Mouse (Mus musculus) kidney, embryonic 15.5 days (tissue): Measurements from ENCODE around the gene Nacc2. TPM values are rescaled to one million over a fixed set of nuclear protein-coding genes. Genes with fewer than 3 reads are reported as not detected.

Source experiments
- ATAC-seq: fragments of 200-750 bp; cut with Nextera tagmentation; replicated peaks from 2 replicates; pipeline ENCODE4 v1.8.0; 2017; ENCODE audit warnings: moderate TSS enrichment; ENCODE audit not compliant: low FRiP score
- H3K27ac ChIP-seq: fragments of 300-500 bp; sonication (generic); 2 replicates; pipeline ENCODE4 v1.5.1; 2015; ENCODE audit warnings: mild to moderate bottlenecking, inconsistent platforms
- H3K27me3 ChIP-seq: fragments of 300-500 bp; sonication (generic); 2 replicates; pipeline ENCODE4 v1.6.1; 2015; ENCODE audit warnings: inconsistent platforms
- H3K36me3 ChIP-seq: fragments of 300-500 bp; sonication (generic); 2 replicates; pipeline ENCODE4 v1.6.1; 2015; ENCODE audit warnings: inconsistent platforms
- H3K4me1 ChIP-seq: fragments of 300-500 bp; sonication (generic); 2 replicates; pipeline ENCODE4 v1.6.1; 2015; ENCODE audit warnings: inconsistent platforms
- H3K4me2 ChIP-seq: fragments of 300-500 bp; sonication (generic); 2 replicates; pipeline ENCODE4 v1.6.1; 2015; ENCODE audit warnings: moderate library complexity, mild to moderate bottlenecking, inconsistent platforms
- H3K4me3 ChIP-seq: fragments of 300-500 bp; sonication (generic); replicated peaks from 2 replicates; pipeline ENCODE4 v1.5.1; 2015; ENCODE audit warnings: mild to moderate bottlenecking, inconsistent platforms
- H3K9ac ChIP-seq: fragments of 300-500 bp; sonication (generic); 2 replicates; pipeline ENCODE4 v1.6.1; 2015; ENCODE audit warnings: mild to moderate bottlenecking, inconsistent platforms
- H3K9me3 ChIP-seq: fragments of 300-500 bp; sonication (generic); replicated peaks from 2 replicates; pipeline ENCODE4 v1.6.1; 2016; ENCODE audit warnings: inconsistent platforms
- WGBS: fragments of 180-500 bp; shearing (Covaris S2); methylation state at CpG from one replicate; pipeline ENCODE4 v1.1.7; 2015; ENCODE audit warnings: mixed read lengths; 5-methylcytosine and 5-hydroxymethylcytosine counted together
- polyA plus RNA-seq: library from polyadenylated mRNA; unstranded; fragments of >200 nt; fragmentation: Nextera tagmentation; extraction: Ambion mirVana; gene quantifications from 2 replicates; pipeline ENCODE4 v1.2.1, GENCODE M21; 2015

The Nacc2 gene
- polyA plus RNA-seq, 1 experiment from 2014 or later: 10.5 TPM

- no peaks in the 10 kb centered on the region for H3K9me3 ChIP-seq
- peak; percentile 87 for ATAC-seq
- 95% methylated on average over 3 of the region's 3 CpGs for WGBS
- H3K36me3 ChIP-seq: peaks cover 77% of the 10 kb centered on the region
- peaks cover 5% of the 10 kb centered on the region; the same call in 1 of the 2 replicates for H3K4me1 ChIP-seq
- no peak overlapping the region for H3K27ac ChIP-seq
- H3K9ac ChIP-seq: no peak overlapping the region
- H3K4me2 ChIP-seq: no peak overlapping the region
- no peak overlapping the region for H3K4me3 ChIP-seq
- H3K27me3 ChIP-seq: no peaks in the 10 kb centered on the region
These were observed 109.3 kb downstream of the Nacc2 start for GRCm38 (mm10) chr2:26013674-26014073.

- no peaks in the 10 kb centered on the region for H3K4me1 ChIP-seq
- no peaks in the 10 kb centered on the region for H3K27me3 ChIP-seq
- no peaks in the 10 kb centered on the region for H3K9me3 ChIP-seq
- no peak overlapping the region for H3K4me3 ChIP-seq
- no peak for ATAC-seq
- WGBS: 71% methylated on average over 1 of the region's 1 CpGs
- peaks cover 98% of the 10 kb centered on the region for H3K36me3 ChIP-seq
- H3K27ac ChIP-seq: no peak overlapping the region
- H3K4me2 ChIP-seq: no peak overlapping the region
- H3K9ac ChIP-seq: no peak overlapping the region
These were observed 111.6 kb downstream of the Nacc2 start for GRCm38 (mm10) chr2:26011420-26011819.

Other genes with a start within 250 kb of the Nacc2 start
- 18.6 and 18.9 TPM in 2 replicates for gene Camsap1, start 139.9 kb downstream of the Nacc2 start, polyA plus RNA-seq
- gene Ubac1, start 101.5 kb downstream of the Nacc2 start, polyA plus RNA-seq: 89.8 and 94.5 TPM in 2 replicates
- not detected in 2 replicates for gene Lhx3, start 85.1 kb upstream of the Nacc2 start, polyA plus RNA-seq
- gene Qsox2, start 114.3 kb upstream of the Nacc2 start, polyA plus RNA-seq: 17.5 and 19.6 TPM in 2 replicates
- gene Ccdc187, start 171.3 kb upstream of the Nacc2 start, polyA plus RNA-seq: 0.04 TPM in 1 of 2 replicates, not detected in the other
- 39.6 and 44.4 TPM in 2 replicates for gene Gpsm1, start 192.3 kb upstream of the Nacc2 start, polyA plus RNA-seq
- 29.8 and 31.9 TPM in 2 replicates for gene Dnlz, start 228.9 kb upstream of the Nacc2 start, polyA plus RNA-seq
- 1.1 and 1.7 TPM in 2 replicates for gene Card9, start 237.7 kb upstream of the Nacc2 start, polyA plus RNA-seq